Mouse (Mus musculus) CD4-positive helper T cell, adult 2 months (primary cell): ENCODE data around the gene Sdhd.
A peak's percentile ranks its signal among the peaks of the same experiment; 100 is the strongest.
"Not testable (repeated sequence)": the region's sequence is repeated elsewhere in the genome, so short reads cannot be mapped to it uniquely, and the experiment has no call there.

ENCODE experiments used
- DNase-seq: peaks from one replicate; pipeline ENCODE4 v3.0.0-alpha.2; 2012; ENCODE audit warnings: low read depth, missing footprints, low spot score

Sdhd gene

DNA sequence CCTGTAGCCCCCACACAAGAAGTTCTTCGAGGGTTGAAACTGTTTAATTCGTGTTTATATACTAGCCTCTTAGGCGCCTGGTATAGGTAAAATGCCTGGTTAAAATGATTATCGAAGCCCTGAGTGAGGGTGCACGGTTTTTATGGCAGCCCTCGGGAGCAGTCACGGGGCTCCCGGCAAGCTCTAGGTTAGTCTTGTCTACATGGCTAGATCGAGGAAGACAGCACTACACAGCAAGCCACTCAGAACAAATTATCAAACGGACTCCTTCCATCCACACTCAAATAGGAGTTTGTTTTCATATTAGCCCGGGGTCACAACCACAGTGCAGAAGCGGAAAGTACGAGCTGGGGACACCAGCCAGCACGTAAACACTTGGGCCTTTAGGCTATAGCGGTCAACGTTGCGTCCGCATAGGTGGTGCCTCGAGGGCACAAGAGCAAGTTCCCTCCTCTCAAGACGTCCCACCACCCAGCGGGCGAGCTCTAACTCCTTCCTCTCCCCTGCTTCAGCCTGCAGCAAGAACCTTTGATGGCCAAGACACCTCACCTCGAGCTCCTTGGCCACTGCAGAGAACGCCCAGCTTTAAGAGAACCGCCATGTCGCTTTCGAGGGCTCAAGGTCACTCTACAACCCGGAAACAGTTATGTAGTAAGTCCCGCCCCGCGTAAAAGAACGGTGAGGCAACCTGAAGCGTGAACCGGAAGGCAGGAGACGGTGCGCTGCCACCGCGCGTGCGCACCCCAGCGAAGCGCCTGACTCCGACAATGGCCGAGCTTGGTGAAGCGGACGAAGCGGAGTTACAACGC, at the start of gene Sdhd, which contains the start of gene Timm8b:
Gene Sdhd, minus strand, starts transcription at position 624 of the 809 bp plus-strand sequence.
Gene Timm8b, plus strand, starts transcription at position 722 of the 809 bp plus-strand sequence.
- peak; percentile 97 for DNase-seq

DNA sequence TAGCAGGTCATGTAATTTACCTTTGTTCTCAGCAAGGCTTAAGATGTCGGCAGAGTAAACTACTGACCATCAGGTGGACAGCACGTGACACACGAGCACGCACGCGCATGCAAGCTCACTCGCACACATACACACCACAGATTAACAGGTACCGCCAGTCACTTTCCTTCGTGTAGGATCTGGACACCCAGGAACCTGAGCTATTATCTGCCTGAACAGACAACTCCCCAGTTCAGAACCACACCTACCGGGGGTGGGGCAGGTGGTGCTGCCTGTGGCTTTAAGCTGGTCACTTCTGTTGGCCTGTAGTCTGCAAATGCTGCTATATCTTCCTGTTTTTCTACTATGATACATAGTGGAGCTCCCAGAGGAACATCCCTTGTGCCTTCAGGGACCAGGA, 46.9 kb upstream of the Sdhd start:
- DNase-seq = no peak

DNA sequence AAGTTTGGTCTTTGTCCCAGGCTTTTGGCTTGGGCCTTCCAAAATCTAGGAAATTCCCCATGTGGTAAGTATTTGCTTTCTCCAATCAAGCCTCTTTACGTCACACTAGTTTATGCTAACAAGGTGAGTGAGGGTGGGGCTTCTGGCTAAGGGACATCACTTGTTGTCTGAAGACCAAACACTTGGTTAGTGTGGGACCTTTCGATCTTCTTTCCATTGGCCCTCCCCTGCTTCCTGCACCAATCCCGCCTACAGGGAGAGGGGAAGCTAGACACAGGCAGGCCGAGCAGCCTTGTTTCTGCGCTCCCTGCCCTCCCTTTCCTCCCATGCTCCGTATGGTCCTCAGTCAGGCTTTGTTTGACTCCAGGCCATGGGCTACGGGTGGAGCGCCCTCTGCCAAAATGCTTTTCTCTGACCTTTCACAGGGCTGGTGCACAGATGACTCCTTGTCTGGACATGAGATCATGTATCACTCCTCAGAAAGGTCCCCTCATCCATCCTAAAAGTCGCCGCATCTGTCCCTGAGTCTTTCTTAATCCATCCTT, 43.3 kb upstream of the Sdhd start:
- DNase-seq = no peak

DNA sequence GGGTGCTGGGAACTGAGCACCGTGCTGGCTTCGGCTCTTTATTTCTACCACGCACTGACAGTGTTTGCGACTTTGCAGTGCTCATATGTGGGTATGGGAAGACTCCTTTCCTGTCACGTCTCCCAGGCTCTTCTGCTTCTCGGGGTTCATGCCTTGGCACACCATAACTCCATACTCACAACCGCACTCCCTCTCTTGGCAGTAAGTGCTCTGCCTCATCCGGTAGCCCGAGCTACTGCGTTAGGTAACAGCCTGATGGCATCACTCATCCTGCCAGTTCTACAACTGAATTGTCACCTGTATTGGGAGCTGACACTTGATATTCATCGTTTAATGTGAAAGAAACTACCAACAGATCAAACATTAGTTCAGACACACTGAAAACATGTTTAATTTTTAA, 30.7 kb upstream of the Sdhd start:
- DNase-seq = no peak

DNA sequence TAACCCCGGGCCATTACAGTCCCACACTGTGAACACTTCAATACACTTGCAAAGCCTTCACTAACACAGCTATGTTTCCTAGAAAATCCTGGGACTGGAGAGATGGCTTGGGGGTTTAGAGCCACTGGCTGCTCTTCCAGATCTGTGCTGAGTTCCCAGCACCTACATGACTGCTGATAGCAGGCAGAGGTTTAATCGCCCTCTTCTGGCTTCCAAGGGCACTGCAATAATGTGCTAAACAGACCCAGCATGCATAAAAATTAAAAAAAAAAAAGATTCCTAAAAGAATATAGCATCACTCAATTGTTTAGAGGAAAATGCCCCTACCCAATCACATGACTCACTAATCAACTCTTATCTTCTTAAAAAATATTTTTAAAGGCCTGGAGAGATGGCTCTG, 29.4 kb upstream of the Sdhd start:
- peak; percentile 27 for DNase-seq

DNA sequence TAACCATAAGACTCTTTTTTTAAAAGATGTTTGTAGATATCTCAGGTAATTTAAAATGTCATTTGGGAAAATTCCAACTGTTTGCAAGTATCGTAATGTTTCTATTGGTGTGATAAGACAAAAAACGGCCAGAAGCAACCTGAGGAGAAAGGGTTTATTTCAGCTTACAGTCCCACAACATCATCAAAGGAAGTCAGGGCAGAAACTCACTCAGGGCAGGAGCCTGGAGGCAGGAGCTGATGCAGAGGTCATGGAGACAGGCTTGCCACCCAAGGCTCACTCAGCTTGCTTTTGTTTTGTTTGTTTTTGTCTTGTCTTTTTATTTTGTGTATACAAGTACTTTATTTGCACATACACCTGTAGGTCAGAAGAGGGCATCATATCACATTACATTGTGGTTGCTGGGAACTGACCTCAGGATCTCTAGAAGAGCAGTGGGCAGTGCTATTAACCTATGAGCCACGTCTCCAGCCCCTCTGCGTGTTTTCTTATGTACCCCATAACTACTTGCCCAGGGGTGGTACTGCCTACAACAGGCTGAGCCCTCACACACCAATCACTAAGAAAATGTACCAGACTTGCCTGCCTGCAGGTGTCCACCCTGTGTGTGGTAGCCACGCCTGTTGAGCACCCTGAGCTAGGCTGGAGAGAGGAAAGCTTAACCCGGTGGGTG, 28.5 kb upstream of the Sdhd start:
- no peak for DNase-seq

DNA sequence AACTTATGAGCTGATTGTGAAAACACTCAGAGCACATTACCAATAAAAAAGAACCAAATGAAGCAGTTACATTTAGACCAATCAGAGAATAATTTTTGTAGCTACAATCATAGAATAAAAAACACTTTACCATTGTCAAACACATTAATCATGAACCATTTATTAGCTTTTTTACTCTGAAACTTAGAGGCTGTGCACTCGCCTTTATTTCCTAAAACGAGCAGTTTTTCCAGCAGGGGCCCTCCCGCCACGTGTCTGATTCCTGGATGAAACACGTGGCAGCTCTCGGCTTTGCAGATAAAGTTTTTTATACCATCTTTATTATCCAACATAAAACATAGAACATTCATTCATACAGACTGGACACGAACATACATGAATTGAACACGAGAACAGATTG, 27.3 kb upstream of the Sdhd start:
- DNase-seq = not testable (repeated sequence)

DNA sequence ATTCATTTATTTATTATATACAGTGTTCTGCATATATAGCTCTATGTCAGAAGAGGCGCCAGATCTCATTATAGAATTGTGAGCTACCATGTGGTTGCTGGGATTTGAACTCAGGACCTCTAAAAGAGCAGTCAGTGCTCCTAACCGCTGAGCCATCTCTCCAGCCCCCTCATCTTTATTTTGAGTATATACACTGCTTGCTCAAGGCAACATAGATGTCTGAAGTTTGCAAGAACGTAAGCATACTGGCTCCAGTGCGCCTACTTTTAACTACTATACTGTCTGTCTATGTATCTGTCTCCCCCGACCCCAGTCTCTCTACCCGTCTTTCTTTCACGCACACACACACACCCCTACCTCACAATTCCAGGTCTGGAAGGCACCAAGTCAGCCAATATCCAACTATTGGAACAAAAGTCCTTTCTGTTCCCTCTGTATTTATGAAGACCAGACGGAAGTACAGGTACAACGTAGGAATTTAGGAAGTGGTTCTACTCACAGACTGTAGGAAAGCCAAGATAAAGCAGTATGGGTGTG, 14.2 kb upstream of the Sdhd start:
- no peak for DNase-seq

DNA sequence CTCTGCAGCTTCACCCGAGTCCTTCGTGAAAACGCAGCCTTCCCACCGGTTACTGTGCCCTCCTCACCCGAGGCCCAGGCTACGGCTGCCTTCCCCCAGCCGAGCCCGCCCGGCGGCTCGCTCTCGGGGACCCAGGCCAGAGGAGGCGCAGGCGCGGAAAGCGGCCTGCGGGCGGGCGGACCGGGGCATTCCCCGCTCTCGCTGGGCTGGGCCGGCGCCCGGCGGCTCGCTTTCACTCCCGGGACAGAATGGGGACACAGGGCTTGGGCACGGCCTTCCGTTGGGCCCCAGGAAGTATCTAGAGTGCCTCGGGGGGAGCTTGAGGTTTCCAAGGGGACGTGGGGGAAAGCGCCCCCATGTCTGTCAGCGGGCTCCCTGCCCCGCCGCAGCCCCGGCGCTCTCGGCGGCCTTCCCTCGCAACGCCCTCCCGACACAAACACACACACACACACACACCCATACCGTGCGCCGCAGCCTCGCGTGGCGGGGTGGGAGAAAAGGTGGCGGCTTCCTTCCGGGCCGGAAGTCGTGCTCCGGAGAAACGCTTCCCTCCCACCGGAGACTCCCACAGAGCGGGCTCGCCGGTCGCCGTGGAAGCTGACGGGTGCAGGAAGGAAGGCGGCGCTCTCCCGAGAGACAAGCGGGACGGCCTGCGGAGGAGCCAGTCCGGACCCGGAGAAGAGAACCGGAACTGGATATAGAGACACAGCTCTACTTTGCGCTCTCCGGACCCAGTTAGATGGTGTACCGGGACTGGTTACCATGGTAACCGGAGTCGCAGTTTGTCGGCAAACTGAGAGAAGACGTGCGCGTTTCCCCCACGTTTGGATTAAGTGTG, 13.4 kb upstream of the Sdhd start, which contains the start of the genes Pih1d2 and Nkapd1:
Gene Pih1d2, plus strand, starts transcription at position 556 of the 838 bp plus-strand sequence.
Gene Nkapd1, minus strand, starts transcription at position 699 of the 838 bp plus-strand sequence.
- DNase-seq = peak; percentile 94

DNA sequence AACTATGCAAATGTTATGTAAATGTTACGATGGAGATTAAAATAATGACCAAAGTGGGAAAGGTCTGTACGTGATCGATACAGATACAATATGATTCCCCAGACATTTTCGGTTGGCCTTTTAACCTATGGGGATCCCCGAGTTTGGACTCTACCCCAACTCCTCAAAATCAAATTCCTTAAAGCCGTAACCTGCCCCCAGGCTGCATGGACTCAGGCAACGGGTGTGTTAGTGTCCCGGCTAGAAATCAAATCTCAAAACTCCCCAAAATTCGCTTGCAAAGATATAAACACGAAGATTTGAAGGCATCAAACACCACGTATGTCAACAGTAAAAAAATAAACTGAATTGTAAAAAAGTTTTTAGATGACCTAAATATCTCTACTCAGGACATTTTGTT, 12.5 kb upstream of the Sdhd start:
- no peak for DNase-seq

DNA sequence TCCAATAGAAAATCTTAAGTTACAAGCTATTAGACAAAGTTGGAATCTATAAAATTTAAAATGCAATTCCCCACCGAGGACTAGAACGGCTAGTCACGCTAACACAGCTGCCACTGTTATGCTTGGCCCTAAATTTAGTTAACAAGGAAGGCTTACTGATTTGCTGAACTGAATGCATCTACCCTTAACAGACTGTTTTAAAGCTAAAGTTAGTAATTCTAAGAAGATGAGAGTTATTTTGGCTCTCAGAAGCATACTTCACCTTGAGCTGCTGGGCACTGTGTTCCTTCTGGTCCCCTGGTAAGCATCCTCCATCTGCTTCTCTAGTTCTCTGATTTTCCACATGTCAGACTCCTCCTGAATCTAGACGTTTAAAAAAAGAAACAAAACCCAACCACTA, 8.5 kb upstream of the Sdhd start:
- DNase-seq = no peak

DNA sequence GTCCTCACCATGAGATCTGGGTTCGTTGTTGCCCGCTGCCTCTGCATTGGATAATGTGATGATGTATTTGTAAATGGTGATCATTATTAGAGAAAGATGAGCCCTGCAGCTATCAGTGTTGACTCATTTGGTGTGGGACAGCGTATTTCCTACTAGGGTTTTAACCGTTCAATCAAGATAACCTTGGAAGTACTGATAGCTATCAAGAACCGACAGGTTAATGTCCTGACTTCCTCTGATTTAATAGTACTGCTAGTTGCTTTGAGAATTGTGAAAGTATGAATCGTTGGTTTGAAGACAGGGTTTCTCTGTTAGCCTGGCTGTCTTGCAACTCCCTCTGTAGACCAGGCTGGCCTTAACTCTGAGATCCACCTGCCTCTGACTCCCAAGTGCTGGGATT, 726 bp upstream of the Sdhd start:
- DNase-seq = no peak

DNA sequence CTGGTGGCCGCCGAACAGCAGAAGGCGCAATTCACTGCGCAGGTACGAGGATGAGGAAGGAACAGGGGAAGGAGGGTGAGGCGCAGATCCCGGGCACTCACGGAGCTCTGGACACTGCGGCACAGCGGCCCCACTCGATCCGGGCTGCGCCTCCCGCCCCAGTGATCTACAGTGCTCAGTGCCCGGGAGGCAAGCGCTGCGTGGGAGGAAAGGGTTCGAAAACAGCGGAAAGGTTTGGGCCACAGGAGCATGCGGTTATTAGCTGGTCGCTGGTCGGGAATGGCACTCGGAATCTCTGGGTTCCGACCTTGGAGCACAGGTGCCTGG, 349 bp upstream of the Sdhd start:
- no peak for DNase-seq

DNA sequence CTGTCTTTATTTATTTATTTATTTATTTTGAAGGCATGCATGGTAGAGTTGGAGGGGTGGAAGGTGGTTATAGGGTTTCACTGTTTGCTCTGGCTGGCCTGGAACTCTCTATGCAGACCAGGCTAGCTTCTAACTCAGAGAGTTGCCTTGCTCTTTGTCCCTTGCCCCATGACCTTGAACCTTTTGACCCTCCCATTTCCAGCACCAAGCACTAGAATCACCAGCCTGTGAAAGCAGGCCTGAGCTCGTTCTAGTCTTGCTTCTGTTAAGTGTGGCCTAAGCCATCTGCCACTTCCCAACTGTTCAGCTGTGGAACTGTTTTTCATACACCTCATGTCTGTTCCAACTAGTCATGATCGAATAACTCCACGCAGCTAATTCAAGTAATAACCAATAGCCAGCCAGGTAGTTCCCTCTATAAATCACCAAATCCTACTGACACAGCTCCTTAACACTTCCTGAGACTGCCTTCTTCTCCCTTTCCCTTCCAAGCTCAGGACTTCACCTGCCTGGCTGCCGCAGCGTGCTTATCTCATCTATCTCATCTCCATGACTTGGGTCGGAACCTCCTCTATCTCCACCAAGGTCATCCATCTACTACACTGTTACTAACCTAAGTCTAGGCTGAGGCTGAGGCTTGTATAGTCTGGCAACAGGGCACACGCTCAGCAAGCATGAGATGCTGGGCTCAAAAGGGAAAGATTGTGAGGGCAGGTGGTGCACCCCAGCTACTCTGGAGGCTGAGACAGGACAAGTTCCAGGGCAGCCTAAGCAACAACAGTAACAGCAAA, 1.4 kb downstream of the Sdhd start:
- DNase-seq = no peak

DNA sequence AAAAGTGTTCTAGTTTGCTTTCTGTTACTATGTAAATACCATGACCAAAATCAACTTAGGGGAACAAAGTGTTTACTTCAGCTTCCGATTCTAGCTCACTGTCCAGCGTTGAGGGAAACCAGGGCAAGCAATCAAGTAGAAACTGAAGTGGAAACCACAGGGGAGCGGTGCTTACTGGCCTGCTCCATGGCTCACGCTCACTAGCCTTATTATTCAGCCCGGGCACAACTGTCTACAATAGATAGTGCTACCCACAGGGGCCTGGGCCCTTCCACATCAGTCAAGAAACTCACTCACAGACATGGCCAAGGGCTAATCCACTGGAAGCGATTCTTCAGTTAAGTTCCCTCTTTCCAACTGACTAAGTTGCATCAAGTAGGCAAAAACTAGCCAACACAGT, 2.1 kb downstream of the Sdhd start:
- no peak for DNase-seq

DNA sequence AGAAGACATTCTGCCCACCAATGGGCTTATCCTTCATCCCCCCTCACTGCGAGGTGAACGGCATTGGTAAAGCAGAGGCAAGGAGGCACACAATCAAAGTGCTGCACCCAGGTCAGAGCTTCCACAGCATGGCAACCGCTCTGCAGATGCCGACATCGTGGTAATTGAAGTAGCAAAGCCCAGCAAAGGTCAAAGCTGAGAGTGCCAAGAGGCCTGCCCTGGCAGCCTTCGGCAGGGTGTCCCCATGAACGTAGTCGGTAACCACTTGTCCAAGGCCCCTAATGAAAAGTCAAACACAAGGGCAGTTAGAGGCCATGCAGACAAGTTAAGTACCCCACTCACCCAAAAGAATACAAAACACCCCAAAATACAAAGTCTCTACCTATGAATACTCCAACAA, 6.6 kb downstream of the Sdhd start:
- DNase-seq = no peak

DNA sequence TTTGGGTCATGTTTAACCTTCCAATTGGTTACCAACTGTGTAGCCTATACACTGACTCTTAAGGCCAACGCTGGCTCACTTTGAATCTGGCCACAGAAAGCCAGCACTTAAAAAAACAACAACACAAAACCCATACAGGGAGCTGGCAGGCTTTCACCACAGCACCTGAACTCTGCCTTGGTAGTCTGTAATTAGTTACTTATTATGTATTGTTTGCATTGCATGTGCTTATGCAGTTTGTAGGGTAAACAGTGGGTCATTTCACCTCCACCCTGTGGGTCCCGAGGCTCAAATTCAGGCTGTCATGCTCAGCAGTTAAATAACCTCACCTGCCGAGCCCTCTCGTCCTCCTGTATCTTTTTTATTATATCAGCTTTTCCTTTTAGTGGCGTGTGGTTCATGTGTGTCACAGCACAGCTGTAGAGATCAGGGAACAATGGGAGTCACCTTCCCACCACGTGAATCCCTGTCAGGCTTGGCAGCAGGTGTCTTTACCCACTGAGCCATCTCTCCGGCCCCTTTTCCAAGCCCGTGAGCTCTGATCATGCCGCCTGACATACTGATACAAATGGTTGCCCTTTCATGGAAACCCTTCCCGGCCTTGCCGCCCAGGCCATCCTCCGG, 8.7 kb downstream of the Sdhd start:
- DNase-seq = no peak

DNA sequence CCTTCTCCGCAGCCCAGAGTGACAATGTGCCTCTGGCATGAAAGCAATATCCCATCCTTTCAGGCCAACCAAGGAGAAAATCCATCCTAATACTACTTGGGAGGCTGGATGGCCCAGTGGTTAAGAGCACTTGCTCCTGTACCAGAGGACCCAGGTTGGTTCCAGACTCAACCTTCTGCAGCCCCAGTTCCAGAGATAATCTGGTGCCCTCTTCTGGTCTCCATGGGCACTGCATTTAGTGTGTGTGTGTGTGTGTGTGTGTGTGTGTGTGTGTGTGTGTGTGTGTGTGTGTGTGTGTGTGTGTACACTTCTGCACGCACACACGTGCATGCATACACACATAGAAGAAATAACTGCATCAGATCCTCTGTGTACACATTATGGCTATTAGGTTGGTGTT, 10.1 kb downstream of the Sdhd start:
- DNase-seq = peak; percentile 58

DNA sequence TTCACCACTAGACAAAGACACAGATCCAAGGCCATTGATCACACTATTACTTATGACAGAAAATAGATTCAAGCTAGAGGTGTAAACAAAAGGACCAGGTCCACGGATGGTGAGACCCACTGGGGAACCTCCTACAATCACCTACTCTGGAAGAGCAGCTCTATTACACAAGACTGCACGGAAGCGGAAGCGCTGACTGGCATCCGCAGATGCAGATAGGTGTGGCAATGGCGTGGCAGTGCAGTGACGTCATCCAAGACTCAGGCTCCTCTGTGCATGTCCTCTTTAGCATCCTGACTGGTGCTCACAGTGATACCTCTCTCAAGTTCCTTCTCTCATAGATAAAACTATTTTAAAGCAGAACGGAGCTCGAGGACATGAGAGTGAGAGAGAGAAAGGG, 10.7 kb downstream of the Sdhd start:
- DNase-seq = no peak

DNA sequence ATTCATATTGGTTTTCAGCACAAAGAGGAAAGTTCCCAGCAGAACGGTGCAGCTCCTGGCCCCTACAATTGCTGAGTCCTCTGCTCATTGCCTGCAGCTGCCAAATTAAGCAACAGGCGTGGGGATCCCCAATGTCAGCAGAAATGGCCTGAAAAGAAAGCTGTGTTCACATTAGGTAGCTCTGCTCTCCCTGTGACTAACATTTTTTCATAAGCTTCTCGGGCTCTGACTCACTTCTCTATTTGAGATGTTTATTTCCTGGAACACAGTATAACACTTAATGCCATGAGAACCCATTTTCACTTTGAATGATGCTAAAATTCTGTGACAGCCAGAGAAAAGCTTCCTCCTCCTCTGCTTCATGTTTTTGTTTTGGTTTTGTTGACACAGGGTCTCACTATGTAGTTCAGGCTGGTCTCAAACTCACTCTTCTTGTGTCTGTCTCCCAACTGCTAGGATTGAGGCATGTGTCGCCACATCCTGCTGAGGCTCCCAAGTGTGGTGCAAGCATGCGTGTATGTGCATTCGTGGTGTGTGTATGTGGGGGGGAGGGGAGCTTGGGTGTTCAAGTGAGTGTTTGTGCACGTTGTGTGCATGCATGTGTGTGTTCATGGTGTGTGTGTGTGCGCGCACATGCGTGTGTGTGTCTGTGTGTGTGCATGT, 12.6 kb downstream of the Sdhd start:
- DNase-seq = peak; percentile 14
